Mouse (Mus musculus) heart, embryonic 11.5 days (tissue): Measurements from ENCODE around the gene Gm2897. TPM values are rescaled to one million over a fixed set of nuclear protein-coding genes. Genes with fewer than 3 reads are reported as not detected.
"Not testable (repeated sequence)": the region's sequence is repeated elsewhere in the genome, so short reads cannot be mapped to it uniquely, and the experiment has no call there.

Source experiments
- ATAC-seq: fragments of 200-750 bp; cut with Nextera tagmentation; replicated peaks from 2 replicates; pipeline ENCODE4 v1.8.0; 2017; ENCODE audit warnings: moderate library complexity; ENCODE audit not compliant: insufficient number of reproducible peaks, low FRiP score, low TSS enrichment
- H3K27ac ChIP-seq: fragments of 300-500 bp; sonication (generic); 2 replicates; pipeline ENCODE4 v1.5.1; 2014; ENCODE audit warnings: mild to moderate bottlenecking, low read depth, low read length
- H3K27me3 ChIP-seq: fragments of 300-500 bp; sonication (generic); 2 replicates; pipeline ENCODE4 v1.6.1; 2014; ENCODE audit warnings: mild to moderate bottlenecking, low read length, mixed read lengths; ENCODE audit not compliant: control insufficient read depth, insufficient read depth
- H3K36me3 ChIP-seq: fragments of 300-500 bp; sonication (generic); 2 replicates; pipeline ENCODE4 v1.6.1; 2014; ENCODE audit warnings: mild to moderate bottlenecking, low read length, moderate library complexity, mixed read lengths; ENCODE audit not compliant: control insufficient read depth, insufficient read depth
- H3K4me1 ChIP-seq: fragments of 300-500 bp; sonication (generic); 2 replicates; pipeline ENCODE4 v1.6.1; 2014; ENCODE audit warnings: low read length; ENCODE audit not compliant: control insufficient read depth, insufficient read depth
- H3K4me2 ChIP-seq: fragments of 300-500 bp; sonication (generic); 2 replicates; pipeline ENCODE4 v1.6.1; 2014; ENCODE audit warnings: mild to moderate bottlenecking, moderate library complexity
- H3K4me3 ChIP-seq: fragments of 300-500 bp; sonication (generic); 2 replicates; pipeline ENCODE4 v1.5.1; 2014; ENCODE audit warnings: low read depth, low read length
- H3K9ac ChIP-seq: fragments of 300-500 bp; sonication (generic); 2 replicates; pipeline ENCODE4 v1.6.1; 2014; ENCODE audit warnings: mild to moderate bottlenecking, low read depth, low read length, moderate library complexity
- H3K9me3 ChIP-seq: fragments of 300-500 bp; sonication (generic); replicated peaks from 2 replicates; pipeline ENCODE4 v1.6.1; 2016; ENCODE audit warnings: low read length; ENCODE audit not compliant: control insufficient read depth
- WGBS: fragments of 180-500 bp; shearing (Covaris S2); extraction: QIAGEN DNeasy Blood & Tissue Kit; methylation state at CpG from one replicate; pipeline ENCODE4 v1.1.7; 2014; ENCODE audit not compliant: insufficient replicate concordance; 5-methylcytosine and 5-hydroxymethylcytosine counted together
- polyA plus RNA-seq: library from polyadenylated mRNA; unstranded; fragments of >200 nt; fragmentation: Nextera tagmentation; extraction: Ambion mirVana; gene quantifications from 2 replicates; pipeline ENCODE4 v1.2.1, GENCODE M21; 2014

Gm2897 gene
- polyA plus RNA-seq = 6.1 and 7.7 TPM in 2 replicates

- 4% methylated on average over 13 of the region's 40 CpGs for WGBS
- Histone ChIP-seq H3K4me2 (peak within 1 kb of the TSS; percentile 70), H3K9ac (peak within 1 kb of the TSS; percentile 39; the same call in 1 of the 2 replicates), H3K4me3 (peak within 1 kb of the TSS; percentile 51)
- not testable (repeated sequence) for ATAC-seq, H3K27me3 ChIP-seq, H3K27ac ChIP-seq, H3K9me3 ChIP-seq, H3K36me3 ChIP-seq, H3K4me1 ChIP-seq
Observed at GRCm38 (mm10) chr14:3048727-3049512, at the start of gene Gm2897. TSS of gene Gm2897 (plus strand) at chr14:3049285.

GRCm38 (mm10) chr14:3029702-3030101 is 19.4 kb upstream of the Gm2897 start, which contains the start of gene Gm2888:
TSS of gene Gm2888 (plus strand) at chr14:3030002.
- not testable (repeated sequence) for H3K9ac ChIP-seq, H3K27me3 ChIP-seq, H3K9me3 ChIP-seq, H3K4me2 ChIP-seq, H3K36me3 ChIP-seq, ATAC-seq, H3K4me3 ChIP-seq, H3K4me1 ChIP-seq, H3K27ac ChIP-seq
- 50% methylated on average over 2 of the region's 3 CpGs for WGBS

GRCm38 (mm10) chr14:3049513-3049800 is 372 bp downstream of the Gm2897 start:
- H3K27ac ChIP-seq, H3K4me1 ChIP-seq, H3K9me3 ChIP-seq, H3K27me3 ChIP-seq, ATAC-seq, H3K36me3 ChIP-seq, H3K9ac ChIP-seq: not testable (repeated sequence)
- Histone ChIP-seq H3K4me3 (peak overlapping the region; percentile 51), H3K4me2 (peak overlapping the region; percentile 70)
- WGBS = 2% methylated on average over 10 of the region's 20 CpGs

- not testable (repeated sequence) for H3K9ac ChIP-seq, H3K27me3 ChIP-seq, H3K9me3 ChIP-seq, H3K27ac ChIP-seq, H3K4me2 ChIP-seq, H3K4me1 ChIP-seq, ATAC-seq, H3K4me3 ChIP-seq, H3K36me3 ChIP-seq
- 0% methylated on average over 5 of the region's 8 CpGs for WGBS
Observed at GRCm38 (mm10) chr14:3050087-3050486, 1.0 kb downstream of the Gm2897 start.

GRCm38 (mm10) chr14:3116051-3116450 is 67.0 kb downstream of the Gm2897 start:
- ATAC-seq = not testable (repeated sequence)

More at GRCm38 (mm10) chr14:3116051-3116450, 67.0 kb downstream of the Gm2897 start:
- not testable (repeated sequence) for H3K4me2 ChIP-seq, H3K36me3 ChIP-seq, H3K9ac ChIP-seq, H3K4me3 ChIP-seq, H3K4me1 ChIP-seq, H3K27me3 ChIP-seq, H3K9me3 ChIP-seq, H3K27ac ChIP-seq
- 91% methylated on average over 11 of the region's 25 CpGs for WGBS

Other genes with a start within 250 kb of the Gm2897 start
- not detected in 2 replicates for gene Gm2888, start 19.3 kb upstream of the Gm2897 start, polyA plus RNA-seq
- gene Gm10340, start 84.7 kb downstream of the Gm2897 start, polyA plus RNA-seq = not detected in 2 replicates
- 0.26 and 0.49 TPM in 2 replicates for gene Gm5795, start 139.0 kb downstream of the Gm2897 start, polyA plus RNA-seq
- gene D830030K20Rik, start 159.2 kb downstream of the Gm2897 start, polyA plus RNA-seq = 43.6 TPM in 2 replicates